In the genomic region with DNA sequence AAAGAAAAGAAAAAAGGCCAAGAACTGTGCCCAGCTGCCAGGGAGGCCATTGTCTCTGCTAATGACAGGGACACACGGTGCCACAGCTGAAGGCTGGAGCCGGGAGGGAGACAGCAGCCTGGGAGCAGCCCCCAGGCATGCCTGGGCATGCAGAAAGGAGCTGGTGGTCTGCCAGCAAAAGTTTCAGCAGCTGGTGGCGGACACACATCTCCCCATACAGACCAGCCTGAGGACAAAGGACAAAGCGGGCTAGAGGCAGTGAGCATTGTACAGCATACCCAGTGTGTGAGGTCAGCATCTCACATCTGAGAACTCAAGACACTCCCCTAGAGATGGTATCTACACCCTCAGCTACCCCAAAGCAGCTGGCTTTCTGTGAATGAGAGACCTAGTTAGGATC, we compare ENCODE assay signal across 7 mouse cellular contexts. TPM values are rescaled to one million over a fixed set of nuclear protein-coding genes. Genes with fewer than 3 reads are reported as not detected.
DNase-seq lines count a peak whose midpoint lies in the region; ATAC-seq lines count a peak whose summit lies in the region.

No protein-coding gene starts in this region.

- H3K9ac ChIP-seq in lung, embryonic 16.5 days (ENCODE audit: low read length): no peak overlapping the region
- no peak overlapping the region for H3K9ac ChIP-seq in forebrain, embryonic 15.5 days (replicated peaks)
- H3K9ac ChIP-seq in neural tube, embryonic 13.5 days: no peak overlapping the region

- WGBS in lung, embryonic 16.5 days: 43% methylated on average over 4 of the region's 4 CpGs
- WGBS in forebrain, embryonic 15.5 days: 20% methylated on average over 4 of the region's 4 CpGs
- WGBS in neural tube, embryonic 13.5 days: 32% methylated on average over 4 of the region's 4 CpGs

- H3K4me3 ChIP-seq in lung, embryonic 16.5 days (ENCODE audit: low read length): no peak overlapping the region
- no peak overlapping the region for H3K4me3 ChIP-seq in forebrain, embryonic 15.5 days
- no peak overlapping the region for H3K4me3 ChIP-seq in neural tube, embryonic 13.5 days

- H3K27ac ChIP-seq in lung, embryonic 16.5 days (ENCODE audit: low read length): no peak overlapping the region
- H3K27ac ChIP-seq in forebrain, embryonic 15.5 days (replicated peaks): peak overlapping the region; percentile 66
- H3K27ac ChIP-seq in neural tube, embryonic 13.5 days (replicated peaks): peak overlapping the region; percentile 70

- no peak for DNase-seq in lung, postnatal 14 days
- peak; percentile 61 for DNase-seq in ZHBTc4 (ENCODE audit: low read depth, low spot score)
- no peak for DNase-seq in kidney, adult 9 months
- no peak for DNase-seq in adrenal gland, adult 2 months

- H3K4me2 ChIP-seq in lung, embryonic 16.5 days (ENCODE audit: low read depth, low read length): no peak overlapping the region
- no peak overlapping the region for H3K4me2 ChIP-seq in forebrain, embryonic 15.5 days (replicated peaks)
- no peak overlapping the region for H3K4me2 ChIP-seq in neural tube, embryonic 13.5 days

- ATAC-seq in lung, embryonic 16.5 days (ENCODE audit: low read depth): 0 out of 2 replicates have a peak, but pooled peaks have one; percentile 53
- peak; percentile 71 for ATAC-seq in forebrain, embryonic 15.5 days (replicated peaks)
- peak; percentile 62 for ATAC-seq in neural tube, embryonic 13.5 days (ENCODE audit: low read depth)

- H3K27me3 ChIP-seq in lung, embryonic 16.5 days (ENCODE audit: control insufficient read depth, insufficient read depth, low read depth, low read length): no peaks in the 10 kb centered on the region
- H3K27me3 ChIP-seq in forebrain, embryonic 15.5 days: no peaks in the 10 kb centered on the region
- no peaks in the 10 kb centered on the region for H3K27me3 ChIP-seq in neural tube, embryonic 13.5 days

- H3K36me3 ChIP-seq in lung, embryonic 16.5 days (ENCODE audit: control insufficient read depth, insufficient read depth, low read length): no peaks in the 10 kb centered on the region
- H3K36me3 ChIP-seq in forebrain, embryonic 15.5 days: no peaks in the 10 kb centered on the region; the same call in 1 of the 2 replicates
- peaks cover 10% of the 10 kb centered on the region; the same call in 1 of the 2 replicates for H3K36me3 ChIP-seq in neural tube, embryonic 13.5 days

- no peaks in the 10 kb centered on the region; the same call in 1 of the 2 replicates for H3K4me1 ChIP-seq in lung, embryonic 16.5 days (replicated peaks; ENCODE audit: control insufficient read depth, insufficient read depth, low read length)
- H3K4me1 ChIP-seq in forebrain, embryonic 15.5 days: peaks cover 33% of the 10 kb centered on the region
- H3K4me1 ChIP-seq in neural tube, embryonic 13.5 days (replicated peaks): peaks cover 28% of the 10 kb centered on the region

- no peaks in the 10 kb centered on the region for H3K9me3 ChIP-seq in lung, embryonic 16.5 days (ENCODE audit: control insufficient read depth, low read length)
- no peaks in the 10 kb centered on the region for H3K9me3 ChIP-seq in forebrain, embryonic 15.5 days
- no peaks in the 10 kb centered on the region for H3K9me3 ChIP-seq in neural tube, embryonic 13.5 days

RNA-seq across cellular contexts. Expression of gene Sergef, which starts 37.5 kb away (rescaled TPM):
- 13.3 and 14.4 TPM in 2 replicates for polyA plus RNA-seq in lung, embryonic 16.5 days (2015; fragmentation: Nextera tagmentation; extraction: Ambion mirVana)
- 28.4 and 29.4 TPM in 2 replicates for polyA plus RNA-seq in forebrain, embryonic 15.5 days (2015; fragmentation: Nextera tagmentation; extraction: Ambion mirVana)
- polyA plus RNA-seq in neural tube, embryonic 13.5 days (2015; fragmentation: Nextera tagmentation; extraction: Ambion mirVana): 30.7 and 34.0 TPM in 2 replicates
- total RNA-seq in adrenal gland, adult 2 months (2021): 10 to 100 TPM; 18.4 to 28.4 TPM
- polyA plus RNA-seq in adrenal gland, adult 2 months (2012; rRNA removed): 17.4 and 19.2 TPM in 2 replicates
